Mouse (Mus musculus): Measurements from ENCODE around the gene Tcirg1. TPM values are rescaled to one million over a fixed set of nuclear protein-coding genes. Genes with fewer than 3 reads are reported as not detected.

Tcirg1 gene
- polyA plus RNA-seq, 1 experiment from 2014 or later, result 46.6 TPM

DNA sequence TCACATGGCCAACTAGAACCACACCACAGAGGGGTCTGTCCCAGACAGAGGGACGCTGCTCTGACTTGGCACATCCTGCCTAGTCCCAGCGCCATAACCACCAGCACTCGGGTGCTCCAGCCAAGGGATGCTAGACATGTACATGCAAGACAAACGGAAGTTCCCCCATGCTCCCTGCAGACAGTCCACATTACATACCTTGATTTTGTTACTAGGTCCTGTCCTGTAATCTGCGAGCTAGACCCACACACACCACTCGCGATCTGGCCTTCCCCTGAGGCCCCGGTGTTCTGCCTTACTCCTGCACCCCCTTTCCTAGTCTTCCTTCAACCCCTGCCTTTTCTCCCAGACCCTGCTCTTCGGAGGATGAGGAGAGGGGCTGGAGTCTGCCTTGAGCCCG is 607 bp downstream of the Tcirg1 start:
- H3K9ac ChIP-seq (ENCODE audit: low read length), result peak overlapping the region; percentile 91
- ATAC-seq (ENCODE audit: insufficient read depth, low FRiP score), result no peak
- H3K4me2 ChIP-seq (ENCODE audit: low read depth, low read length), result peak overlapping the region; percentile 73
- peak overlapping the region; percentile 83 for H3K27ac ChIP-seq (ENCODE audit: low read length)
- peak overlapping the region; percentile 85 for H3K4me3 ChIP-seq (replicated peaks; ENCODE audit: low read length)
- no peaks in the 10 kb centered on the region for H3K27me3 ChIP-seq (ENCODE audit: control insufficient read depth, insufficient read depth, low read length)
- H3K36me3 ChIP-seq (ENCODE audit: control insufficient read depth, insufficient read depth, low read length), result peaks cover 27% of the 10 kb centered on the region
- H3K9me3 ChIP-seq (replicated peaks; ENCODE audit: control insufficient read depth, low read length), result no peaks in the 10 kb centered on the region
- peaks cover 26% of the 10 kb centered on the region for H3K4me1 ChIP-seq (ENCODE audit: control insufficient read depth, insufficient read depth, low read length)
- 22% methylated on average over 10 of the region's 10 CpGs for WGBS

DNA sequence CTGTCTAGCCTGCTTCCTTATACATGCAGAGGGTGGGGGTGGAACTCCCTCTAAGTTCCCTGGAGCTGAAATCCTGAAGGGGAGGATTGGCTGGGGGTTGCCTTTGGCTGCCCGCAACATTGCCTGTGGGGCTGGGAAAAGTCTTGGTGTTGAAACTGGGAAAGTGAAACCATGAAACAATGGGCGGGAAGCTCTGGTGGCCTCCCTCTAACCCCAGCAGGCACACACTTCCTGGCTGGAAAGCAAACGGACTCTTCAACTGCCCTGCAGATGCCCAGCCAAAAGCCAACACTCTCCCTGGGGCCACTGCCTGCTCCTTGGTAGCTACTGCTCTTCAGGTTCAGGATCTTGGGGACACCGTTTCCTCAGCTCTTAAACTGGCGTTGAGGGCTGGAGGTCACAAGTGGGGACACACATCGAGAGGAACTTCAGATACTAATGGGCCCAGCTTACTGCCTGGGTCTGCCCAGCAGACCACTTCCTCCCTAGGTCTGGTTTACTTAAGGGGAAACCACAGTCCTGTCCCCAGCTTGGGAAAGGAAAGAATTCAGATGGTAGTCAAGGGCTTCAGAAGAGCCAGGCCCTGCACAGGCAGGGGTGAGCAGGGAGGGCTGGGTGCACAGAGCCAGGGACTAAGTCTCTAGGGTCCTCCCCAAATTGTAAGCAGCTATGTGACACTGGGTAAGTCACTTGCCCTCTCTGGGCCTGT is 1.5 kb downstream of the Tcirg1 start:
- Histone ChIP-seq H3K4me2 (ENCODE audit: low read depth, low read length) (peak overlapping the region; percentile 73), H3K27me3 (ENCODE audit: control insufficient read depth, insufficient read depth, low read length) (no peaks in the 10 kb centered on the region), H3K36me3 (ENCODE audit: control insufficient read depth, insufficient read depth, low read length) (peaks cover 24% of the 10 kb centered on the region), H3K9ac (ENCODE audit: low read length) (peak overlapping the region; percentile 68), H3K4me1 (ENCODE audit: control insufficient read depth, insufficient read depth, low read length) (peaks cover 25% of the 10 kb centered on the region), H3K9me3 (replicated peaks; ENCODE audit: control insufficient read depth, low read length) (no peaks in the 10 kb centered on the region), H3K4me3 (replicated peaks; ENCODE audit: low read length) (peak overlapping the region; percentile 85), H3K27ac (ENCODE audit: low read length) (peak overlapping the region; percentile 84)
- peak; percentile 12; the same call in 1 of the 2 replicates for ATAC-seq (ENCODE audit: insufficient read depth, low FRiP score)
- WGBS, result 28% methylated on average over 6 of the region's 6 CpGs

DNA sequence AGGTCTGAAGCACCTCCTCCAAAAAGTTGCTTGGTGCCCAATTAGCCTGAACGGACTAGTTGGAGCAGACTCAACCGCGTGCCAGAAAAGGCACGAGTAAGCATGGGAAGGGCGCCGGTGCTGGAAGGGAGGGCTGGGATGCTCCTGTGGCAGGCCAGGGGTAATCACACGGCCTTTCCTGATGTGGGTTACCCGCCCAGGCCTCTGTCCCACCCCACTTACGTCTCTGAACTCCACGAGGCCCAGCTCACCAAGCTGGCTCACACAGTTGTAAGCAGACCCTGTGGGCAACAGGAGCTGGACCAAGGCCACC is 2.6 kb downstream of the Tcirg1 start:
- Histone ChIP-seq H3K4me3 (replicated peaks; ENCODE audit: low read length) (no peak overlapping the region), H3K36me3 (ENCODE audit: control insufficient read depth, insufficient read depth, low read length) (peaks cover 27% of the 10 kb centered on the region), H3K27ac (ENCODE audit: low read length) (no peak overlapping the region), H3K4me1 (ENCODE audit: control insufficient read depth, insufficient read depth, low read length) (peaks cover 25% of the 10 kb centered on the region), H3K4me2 (ENCODE audit: low read depth, low read length) (0 out of 2 replicates have a peak overlapping the region, but pooled peaks have one; percentile 73), H3K9ac (ENCODE audit: low read length) (no peak overlapping the region; the same call in 1 of the 2 replicates), H3K9me3 (replicated peaks; ENCODE audit: control insufficient read depth, low read length) (no peaks in the 10 kb centered on the region), H3K27me3 (ENCODE audit: control insufficient read depth, insufficient read depth, low read length) (no peaks in the 10 kb centered on the region)
- WGBS, result 62% methylated on average over 10 of the region's 10 CpGs
- ATAC-seq (ENCODE audit: insufficient read depth, low FRiP score), result no peak

DNA sequence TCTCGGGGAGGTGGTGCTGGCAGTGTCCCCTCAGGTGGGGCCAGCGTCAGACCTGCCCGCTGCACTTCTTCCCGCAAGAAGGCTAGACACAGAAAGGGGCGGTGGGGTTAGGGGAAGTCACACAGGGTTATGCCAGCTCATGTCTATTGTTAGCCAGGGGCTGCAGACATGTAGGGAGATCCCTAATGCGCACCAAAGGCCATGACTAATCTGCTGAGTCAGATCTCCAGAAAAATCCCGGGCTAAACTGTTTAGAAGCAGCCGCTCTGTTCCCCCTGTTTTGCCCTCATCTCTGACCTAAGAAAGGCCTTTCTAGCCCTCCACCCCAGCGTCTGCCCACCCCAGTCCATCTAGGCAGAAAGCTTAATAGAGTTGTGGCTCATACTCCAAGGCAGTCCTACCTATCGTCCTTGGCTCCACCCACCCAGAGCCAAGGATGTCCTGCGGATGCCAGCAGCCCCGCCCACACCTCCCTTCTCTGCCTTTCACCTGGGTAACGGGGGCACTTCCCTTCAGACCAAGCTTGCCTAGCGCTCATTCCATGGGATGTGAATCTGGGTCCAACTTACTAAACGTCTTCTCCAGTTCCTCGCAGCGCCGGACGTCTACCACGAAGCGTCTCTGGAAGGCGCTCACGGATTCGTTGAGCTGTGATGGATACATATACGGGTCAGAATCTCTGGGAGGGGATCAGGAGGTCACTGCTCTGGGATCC is 3.1 kb downstream of the Tcirg1 start:
- no peak for ATAC-seq (ENCODE audit: insufficient read depth, low FRiP score)
- H3K4me2 ChIP-seq (ENCODE audit: low read depth, low read length), result no peak overlapping the region

DNA sequence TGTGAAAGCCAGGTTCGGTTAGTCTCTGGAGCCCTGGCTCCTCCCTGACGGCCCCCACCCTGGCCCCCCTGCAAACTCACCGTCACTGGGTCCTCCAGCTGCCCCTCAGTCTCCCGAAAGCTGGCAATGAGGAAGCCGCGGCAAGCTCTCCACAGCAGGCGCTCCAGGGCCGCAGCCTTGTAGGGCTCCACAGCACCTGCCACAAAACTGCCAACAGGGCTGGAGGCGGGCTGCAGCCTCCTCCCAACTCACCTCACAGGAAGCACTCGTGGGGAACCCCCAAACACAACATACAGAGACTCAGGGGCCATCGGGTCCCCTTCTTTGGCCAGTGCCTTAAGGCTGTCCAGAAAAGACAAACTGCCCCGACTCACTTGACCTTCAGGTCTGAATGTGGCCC is 4.0 kb downstream of the Tcirg1 start:
- no peak overlapping the region for H3K27ac ChIP-seq (ENCODE audit: low read length)
- 75% methylated on average over 12 of the region's 12 CpGs for WGBS
- no peak overlapping the region for H3K9ac ChIP-seq (ENCODE audit: low read length)
- H3K27me3 ChIP-seq (ENCODE audit: control insufficient read depth, insufficient read depth, low read length), result no peaks in the 10 kb centered on the region
- peaks cover 24% of the 10 kb centered on the region for H3K4me1 ChIP-seq (ENCODE audit: control insufficient read depth, insufficient read depth, low read length)
- no peaks in the 10 kb centered on the region for H3K9me3 ChIP-seq (replicated peaks; ENCODE audit: control insufficient read depth, low read length)
- H3K4me3 ChIP-seq (replicated peaks; ENCODE audit: low read length), result no peak overlapping the region
- no peak overlapping the region for H3K4me2 ChIP-seq (ENCODE audit: low read depth, low read length)
- peaks cover 24% of the 10 kb centered on the region for H3K36me3 ChIP-seq (ENCODE audit: control insufficient read depth, insufficient read depth, low read length)
- ATAC-seq (ENCODE audit: insufficient read depth, low FRiP score), result no peak

More for the DNA sequence above, 3.1 kb downstream of the Tcirg1 start:
- 74% methylated on average over 25 of the region's 25 CpGs for WGBS
- no peak overlapping the region for H3K4me3 ChIP-seq (replicated peaks; ENCODE audit: low read length)
- H3K27me3 ChIP-seq (ENCODE audit: control insufficient read depth, insufficient read depth, low read length), result no peaks in the 10 kb centered on the region
- peaks cover 22% of the 10 kb centered on the region for H3K36me3 ChIP-seq (ENCODE audit: control insufficient read depth, insufficient read depth, low read length)
- no peak overlapping the region for H3K27ac ChIP-seq (ENCODE audit: low read length)
- no peak overlapping the region; the same call in 1 of the 2 replicates for H3K9ac ChIP-seq (ENCODE audit: low read length)
- peaks cover 25% of the 10 kb centered on the region for H3K4me1 ChIP-seq (ENCODE audit: control insufficient read depth, insufficient read depth, low read length)
- no peaks in the 10 kb centered on the region for H3K9me3 ChIP-seq (replicated peaks; ENCODE audit: control insufficient read depth, low read length)

DNA sequence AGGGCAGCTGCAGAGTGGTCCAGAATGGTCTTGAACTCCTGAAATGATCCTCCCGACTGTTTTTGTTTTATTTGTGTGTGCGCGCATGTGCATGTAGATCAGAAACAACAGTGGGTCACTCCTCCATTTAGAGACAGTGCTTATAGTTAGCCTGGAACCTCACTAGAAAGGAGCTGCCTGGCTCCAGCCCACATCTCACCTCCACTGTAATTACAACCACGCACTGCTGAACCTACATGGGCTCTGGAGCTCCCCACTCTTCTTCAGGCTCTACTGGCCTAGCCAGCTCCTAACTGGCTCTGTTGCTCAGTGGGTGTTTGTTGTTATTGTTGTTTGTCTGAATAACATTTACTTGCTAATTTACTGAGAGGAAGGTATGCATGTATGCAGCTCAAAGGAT is 7.3 kb downstream of the Tcirg1 start:
- H3K36me3 ChIP-seq (ENCODE audit: control insufficient read depth, insufficient read depth, low read length), result peaks cover 41% of the 10 kb centered on the region
- H3K9ac ChIP-seq (ENCODE audit: low read length), result no peak overlapping the region
- H3K27me3 ChIP-seq (ENCODE audit: control insufficient read depth, insufficient read depth, low read length), result no peaks in the 10 kb centered on the region
- ATAC-seq (ENCODE audit: insufficient read depth, low FRiP score), result no peak
- no peak overlapping the region for H3K4me3 ChIP-seq (replicated peaks; ENCODE audit: low read length)
- no peak overlapping the region for H3K27ac ChIP-seq (ENCODE audit: low read length)
- peaks cover 3% of the 10 kb centered on the region; the same call in 1 of the 2 replicates for H3K4me1 ChIP-seq (ENCODE audit: control insufficient read depth, insufficient read depth, low read length)
- no peak overlapping the region for H3K4me2 ChIP-seq (ENCODE audit: low read depth, low read length)
- 87% methylated on average over 4 of the region's 4 CpGs for WGBS
- H3K9me3 ChIP-seq (replicated peaks; ENCODE audit: control insufficient read depth, low read length), result no peaks in the 10 kb centered on the region

DNA sequence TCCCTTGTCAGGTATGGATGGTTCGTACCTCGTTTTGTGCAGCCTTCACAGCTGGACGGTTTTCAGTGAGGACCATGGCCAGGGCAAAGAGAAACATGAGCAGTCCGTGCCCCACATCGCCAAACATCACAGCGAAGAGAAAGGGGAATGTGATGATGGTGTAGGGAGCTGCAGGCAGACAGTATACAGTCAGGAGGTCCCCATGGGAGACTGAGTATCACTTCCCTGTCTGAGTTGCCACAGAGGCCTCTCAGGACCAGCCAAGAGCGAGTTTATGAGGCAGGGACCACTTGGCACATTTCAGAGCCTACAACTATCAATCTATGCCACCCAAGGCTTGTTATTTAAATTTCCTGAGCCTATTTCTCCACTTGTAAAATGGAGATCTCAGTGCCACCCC is 8.0 kb downstream of the Tcirg1 start:
- no peak overlapping the region for H3K4me2 ChIP-seq (ENCODE audit: low read depth, low read length)
- WGBS, result 83% methylated on average over 7 of the region's 7 CpGs
- H3K27me3 ChIP-seq (ENCODE audit: control insufficient read depth, insufficient read depth, low read length), result no peaks in the 10 kb centered on the region
- H3K36me3 ChIP-seq (ENCODE audit: control insufficient read depth, insufficient read depth, low read length), result peaks cover 42% of the 10 kb centered on the region
- no peak overlapping the region for H3K27ac ChIP-seq (ENCODE audit: low read length)
- no peaks in the 10 kb centered on the region for H3K4me1 ChIP-seq (ENCODE audit: control insufficient read depth, insufficient read depth, low read length)
- no peak for ATAC-seq (ENCODE audit: insufficient read depth, low FRiP score)
- H3K9ac ChIP-seq (ENCODE audit: low read length), result no peak overlapping the region
- H3K4me3 ChIP-seq (replicated peaks; ENCODE audit: low read length), result no peak overlapping the region
- H3K9me3 ChIP-seq (replicated peaks; ENCODE audit: control insufficient read depth, low read length), result no peaks in the 10 kb centered on the region

DNA sequence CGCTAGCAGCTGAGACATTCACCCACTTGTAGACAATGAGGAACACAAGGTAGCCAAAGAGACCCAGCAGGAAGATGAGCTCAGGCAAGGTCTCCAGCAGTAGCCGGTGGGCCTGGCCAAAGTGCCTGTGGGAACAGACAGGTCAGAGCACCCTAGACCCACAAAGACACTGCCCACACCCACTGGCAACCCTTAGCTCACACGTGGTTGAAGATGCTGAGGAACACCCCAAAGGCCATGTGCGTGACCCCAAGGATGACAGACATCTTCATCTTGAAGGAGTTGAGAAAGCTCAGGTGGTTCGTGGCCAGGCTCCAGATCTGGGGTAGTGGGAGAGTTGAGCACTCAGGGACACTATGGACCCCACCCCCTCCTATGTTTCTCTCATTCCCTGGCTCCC is 9.4 kb downstream of the Tcirg1 start:
- 87% methylated on average over 5 of the region's 5 CpGs for WGBS
- Histone ChIP-seq H3K4me2 (ENCODE audit: low read depth, low read length) (no peak overlapping the region), H3K27ac (ENCODE audit: low read length) (no peak overlapping the region), H3K4me1 (ENCODE audit: control insufficient read depth, insufficient read depth, low read length) (no peaks in the 10 kb centered on the region), H3K36me3 (ENCODE audit: control insufficient read depth, insufficient read depth, low read length) (peaks cover 47% of the 10 kb centered on the region), H3K9me3 (replicated peaks; ENCODE audit: control insufficient read depth, low read length) (no peaks in the 10 kb centered on the region), H3K9ac (ENCODE audit: low read length) (no peak overlapping the region), H3K27me3 (ENCODE audit: control insufficient read depth, insufficient read depth, low read length) (no peaks in the 10 kb centered on the region), H3K4me3 (replicated peaks; ENCODE audit: low read length) (no peak overlapping the region)
- no peak for ATAC-seq (ENCODE audit: insufficient read depth, low FRiP score)

DNA sequence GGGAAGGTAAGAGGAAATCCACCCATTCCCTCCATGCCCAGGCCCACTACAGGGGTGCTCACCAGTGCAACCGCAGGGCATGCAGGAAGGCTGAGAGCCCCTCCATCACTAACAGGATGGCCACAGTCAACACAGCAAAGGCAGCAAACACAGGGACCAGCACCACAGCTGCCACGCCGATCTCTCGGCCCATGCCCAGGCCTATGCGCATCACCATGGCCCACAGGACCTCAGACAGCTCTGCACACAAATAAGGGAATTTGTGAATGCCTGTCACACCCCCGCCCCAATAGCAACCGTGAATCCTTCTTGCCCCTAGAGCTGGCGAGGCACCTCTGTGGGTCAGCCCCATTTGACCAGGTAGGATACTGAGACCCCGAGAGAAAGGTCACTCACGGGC is 10.7 kb downstream of the Tcirg1 start:
- ATAC-seq (ENCODE audit: insufficient read depth, low FRiP score), result no peak
- Histone ChIP-seq H3K9me3 (replicated peaks; ENCODE audit: control insufficient read depth, low read length) (no peaks in the 10 kb centered on the region), H3K4me3 (replicated peaks; ENCODE audit: low read length) (no peak overlapping the region), H3K36me3 (ENCODE audit: control insufficient read depth, insufficient read depth, low read length) (peaks cover 49% of the 10 kb centered on the region), H3K27me3 (ENCODE audit: control insufficient read depth, insufficient read depth, low read length) (no peaks in the 10 kb centered on the region), H3K4me2 (ENCODE audit: low read depth, low read length) (no peak overlapping the region), H3K9ac (ENCODE audit: low read length) (no peak overlapping the region), H3K4me1 (ENCODE audit: control insufficient read depth, insufficient read depth, low read length) (no peaks in the 10 kb centered on the region), H3K27ac (ENCODE audit: low read length) (no peak overlapping the region)
- WGBS, result 92% methylated on average over 10 of the region's 10 CpGs

Measured in stomach, embryonic 16.5 days (tissue).